Mouse (Mus musculus): ENCODE measurements around the gene Pgs1.

The Pgs1 gene

GRCm38 (mm10) chr11:117986126-117987031 lies at the start of gene Pgs1:
Gene Pgs1 (plus strand): TSS chr11:117986292.
- peak; percentile 68 for DNase-seq (ENCODE audit: extremely low spot score, low read depth, low spot score)

- no peak for DNase-seq (ENCODE audit: extremely low spot score, low read depth, low spot score)
Observed at GRCm38 (mm10) chr11:117939004-117939730, 46.9 kb upstream of the Pgs1 start.

- DNase-seq (ENCODE audit: extremely low spot score, low read depth, low spot score): no peak
Observed at GRCm38 (mm10) chr11:117939741-117940285, 46.3 kb upstream of the Pgs1 start.

- no peak for DNase-seq (ENCODE audit: extremely low spot score, low read depth, low spot score)
Observed at GRCm38 (mm10) chr11:117940881-117941280, 45.2 kb upstream of the Pgs1 start.

GRCm38 (mm10) chr11:117941325-117941834 lies 44.7 kb upstream of the Pgs1 start:
- DNase-seq (ENCODE audit: extremely low spot score, low read depth, low spot score): no peak

GRCm38 (mm10) chr11:117941848-117942247 lies 44.2 kb upstream of the Pgs1 start:
- no peak for DNase-seq (ENCODE audit: extremely low spot score, low read depth, low spot score)

GRCm38 (mm10) chr11:117946195-117946979 lies 39.7 kb upstream of the Pgs1 start:
- DNase-seq (ENCODE audit: extremely low spot score, low read depth, low spot score): no peak

GRCm38 (mm10) chr11:117946996-117947419 lies 39.1 kb upstream of the Pgs1 start:
- DNase-seq (ENCODE audit: extremely low spot score, low read depth, low spot score): no peak

- no peak for DNase-seq (ENCODE audit: extremely low spot score, low read depth, low spot score)
Observed at GRCm38 (mm10) chr11:117949392-117950091, 36.5 kb upstream of the Pgs1 start.

- no peak for DNase-seq (ENCODE audit: extremely low spot score, low read depth, low spot score)
Observed at GRCm38 (mm10) chr11:117951391-117951790, 34.7 kb upstream of the Pgs1 start.

GRCm38 (mm10) chr11:117952174-117952933 lies 33.7 kb upstream of the Pgs1 start:
- DNase-seq (ENCODE audit: extremely low spot score, low read depth, low spot score): no peak

GRCm38 (mm10) chr11:117954094-117954493 lies 32.0 kb upstream of the Pgs1 start:
- DNase-seq (ENCODE audit: extremely low spot score, low read depth, low spot score): no peak

- DNase-seq (ENCODE audit: extremely low spot score, low read depth, low spot score): no peak
Observed at GRCm38 (mm10) chr11:117954819-117955218, 31.3 kb upstream of the Pgs1 start.

GRCm38 (mm10) chr11:117955621-117956020 lies 30.5 kb upstream of the Pgs1 start:
- DNase-seq (ENCODE audit: extremely low spot score, low read depth, low spot score): no peak

GRCm38 (mm10) chr11:117958197-117958596 lies 27.9 kb upstream of the Pgs1 start:
- no peak for DNase-seq (ENCODE audit: extremely low spot score, low read depth, low spot score)

GRCm38 (mm10) chr11:117959166-117959565 lies 26.9 kb upstream of the Pgs1 start:
- no peak for DNase-seq (ENCODE audit: extremely low spot score, low read depth, low spot score)

- no peak for DNase-seq (ENCODE audit: extremely low spot score, low read depth, low spot score)
Observed at GRCm38 (mm10) chr11:117959741-117960381, 26.2 kb upstream of the Pgs1 start.

- DNase-seq (ENCODE audit: extremely low spot score, low read depth, low spot score): no peak
Observed at GRCm38 (mm10) chr11:117960601-117961000, 25.5 kb upstream of the Pgs1 start.

Measured in hindlimb bud, embryonic 11.5 days (tissue).